Mouse (Mus musculus): ENCODE measurements at regions not wholly inside any gene's neighbourhood (a gene's known extent, or its start where the extent isn't known, plus 50 kb on each side); places are given as distances from the start of the nearest gene placed in this dataset.

DNA sequence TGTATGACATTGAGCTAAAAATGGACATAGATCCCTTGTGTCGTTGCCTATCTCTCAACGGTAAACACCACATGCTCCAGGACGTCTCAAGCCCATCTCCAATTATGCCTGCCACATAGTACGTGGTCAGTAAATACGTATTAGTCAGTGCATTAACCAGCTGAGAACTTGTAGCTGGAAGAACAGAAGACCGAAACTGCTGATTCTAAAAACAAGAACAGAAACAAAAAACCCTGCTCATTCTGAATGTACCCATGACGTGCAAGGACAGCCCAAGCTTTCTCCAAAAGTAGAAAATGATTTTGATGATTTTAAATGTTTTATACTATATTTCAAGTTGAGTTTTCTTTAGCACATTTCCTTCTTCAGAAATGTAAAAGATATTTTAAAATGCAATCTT, 500.7 kb upstream of the Gulo start:
- no peak for TF ChIP-seq GATA1 (IDR thresholded peaks at IDR 0.05; ENCODE audit: low read length)

DNA sequence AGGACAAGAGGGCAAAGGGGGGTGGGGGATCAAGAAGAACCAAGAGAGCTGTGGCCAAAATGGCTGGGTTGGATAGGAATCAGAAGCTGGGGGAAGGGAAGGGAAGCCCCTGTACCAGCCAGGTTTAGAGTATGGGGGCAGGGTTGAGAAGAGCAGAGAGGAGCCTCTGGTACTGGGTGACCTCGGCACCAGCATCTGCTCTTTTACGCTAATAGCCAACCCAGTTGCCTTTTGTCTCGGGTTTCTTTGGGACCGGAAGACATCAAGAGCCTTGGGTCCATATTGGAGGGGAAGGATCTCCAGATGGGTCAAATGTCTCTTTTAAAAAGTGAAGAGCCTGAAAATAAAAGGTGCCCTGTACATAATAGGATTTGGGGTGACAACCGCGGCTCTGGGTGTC, 493.0 kb upstream of the Gulo start:
- TF ChIP-seq GATA1 (IDR thresholded peaks at IDR 0.05; ENCODE audit: low read length) = no peak

DNA sequence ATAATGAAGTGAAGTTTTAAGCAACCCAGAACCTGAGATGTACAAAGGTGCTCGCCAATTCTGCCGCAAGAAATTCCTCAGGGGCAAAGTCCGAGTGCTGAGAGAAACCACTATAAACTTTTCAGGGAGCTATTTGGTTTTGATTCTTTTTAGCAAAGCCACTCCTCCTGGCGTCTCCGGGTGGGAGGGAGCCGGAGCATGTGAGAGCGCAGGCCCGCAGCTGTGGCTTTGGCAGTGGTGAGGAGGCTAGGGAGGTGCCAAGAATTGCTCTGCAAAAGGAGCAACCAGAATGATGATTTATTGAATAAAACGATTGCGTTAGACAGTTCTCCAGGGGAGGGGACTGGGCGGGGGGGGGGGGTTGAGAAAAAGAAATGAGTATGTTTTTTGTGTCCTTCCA, 490.9 kb upstream of the Gulo start:
- no peak for TF ChIP-seq GATA1 (IDR thresholded peaks at IDR 0.05; ENCODE audit: low read length)

DNA sequence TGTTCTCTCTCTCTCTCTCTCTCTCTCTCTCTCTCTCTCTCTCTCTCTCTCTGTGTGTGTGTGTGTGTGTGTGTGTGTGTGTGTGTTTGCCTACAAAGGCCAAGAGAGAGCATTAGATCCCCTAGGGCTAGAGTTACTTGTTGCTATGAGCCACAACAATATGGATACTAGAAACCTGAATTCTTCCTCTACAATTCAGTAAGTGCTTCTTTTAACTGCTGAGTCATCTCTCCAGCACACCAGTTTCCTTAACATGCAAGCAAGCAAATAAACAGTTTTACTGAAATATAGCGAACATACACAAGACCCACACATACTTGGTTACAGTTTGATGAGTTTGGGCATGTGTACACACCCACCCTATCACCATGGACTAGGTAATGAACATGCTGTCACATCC, 486.1 kb upstream of the Gulo start:
- no peak for TF ChIP-seq GATA1 (IDR thresholded peaks at IDR 0.05; ENCODE audit: low read length)

DNA sequence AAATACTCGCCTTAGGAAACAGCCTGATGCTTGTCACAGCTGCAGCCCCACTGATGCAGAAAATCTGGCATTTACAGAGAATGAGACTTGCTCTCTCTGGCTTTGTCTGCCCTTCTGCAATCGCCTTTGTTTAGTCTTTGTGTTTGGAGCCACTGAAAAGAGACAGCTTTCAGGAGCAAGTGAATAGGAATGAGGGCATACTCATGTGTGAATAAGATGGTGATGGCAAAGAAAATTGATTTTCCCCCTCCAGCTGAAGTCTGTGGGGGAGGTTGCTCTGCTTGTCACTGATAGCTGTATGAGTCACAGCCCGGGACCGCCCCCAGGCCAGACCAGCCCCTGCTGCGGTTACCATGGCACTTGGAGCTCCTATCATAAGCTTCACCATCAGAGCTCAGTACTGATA, 485.5 kb upstream of the Gulo start:
- TF ChIP-seq GATA1 (IDR thresholded peaks at IDR 0.05; ENCODE audit: low read length) = no peak

DNA sequence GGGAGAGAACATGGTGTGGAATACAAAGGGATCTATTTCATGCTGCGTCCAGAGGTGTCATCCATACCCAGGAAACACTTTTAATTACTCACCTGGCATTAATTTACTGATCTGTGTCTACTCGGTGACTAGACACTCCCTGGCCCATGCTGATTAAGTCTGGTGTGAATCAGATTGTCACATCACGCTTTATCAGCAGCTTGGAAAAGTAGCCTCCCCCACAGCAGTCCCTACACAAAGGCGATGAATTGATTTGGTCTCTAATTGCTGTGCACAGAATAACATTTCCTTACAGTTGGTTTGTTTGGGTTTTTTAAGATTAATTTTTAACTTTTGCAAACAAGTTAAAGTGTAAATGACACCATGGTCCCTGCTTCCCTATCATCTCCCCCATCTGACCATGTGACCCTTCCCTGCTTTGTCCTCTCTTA, 484.7 kb upstream of the Gulo start:
- no peak for TF ChIP-seq GATA1 (IDR thresholded peaks at IDR 0.05; ENCODE audit: low read length)

DNA sequence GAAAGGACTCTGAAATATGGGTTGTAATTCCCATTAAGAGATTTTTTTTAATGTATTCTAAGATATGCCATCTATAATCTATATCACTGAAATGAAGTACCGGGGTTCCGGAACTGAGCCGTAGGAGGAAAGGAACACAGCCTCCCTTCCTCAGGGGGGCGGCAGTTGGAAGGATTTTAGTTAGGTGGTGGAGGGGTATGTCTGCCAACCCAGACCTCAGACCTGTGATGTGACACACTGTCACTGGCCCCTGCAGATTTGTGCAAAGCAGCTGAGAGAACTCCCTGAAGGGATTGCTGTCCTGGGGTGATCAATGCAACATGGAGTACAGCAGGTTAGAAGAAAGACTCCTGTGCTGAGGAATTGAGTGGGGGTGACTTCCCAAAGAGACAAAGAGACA, 470.2 kb upstream of the Gulo start:
- TF ChIP-seq GATA1 (IDR thresholded peaks at IDR 0.05; ENCODE audit: low read length) = no peak

DNA sequence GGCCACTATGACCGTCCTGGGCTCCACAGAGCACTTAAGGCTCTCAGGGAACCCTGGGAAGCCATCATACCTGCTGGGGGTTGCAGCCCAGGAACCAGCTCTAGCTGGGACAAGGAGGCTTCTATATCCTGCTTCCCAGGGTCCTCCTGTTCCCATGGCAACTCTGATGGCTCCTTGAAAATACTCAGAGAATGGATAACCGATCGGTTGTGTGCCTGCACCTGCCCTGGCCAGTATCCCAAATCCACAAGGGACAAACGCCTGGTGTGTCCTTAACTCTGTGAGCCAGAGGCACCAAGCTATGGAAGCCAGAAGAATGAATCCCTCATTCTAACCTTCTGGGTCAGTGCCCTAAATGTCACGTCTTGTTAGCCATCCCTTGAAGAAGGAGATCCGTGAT, 469.6 kb upstream of the Gulo start:
- TF ChIP-seq GATA1 (IDR thresholded peaks at IDR 0.05; ENCODE audit: low read length) = no peak

DNA sequence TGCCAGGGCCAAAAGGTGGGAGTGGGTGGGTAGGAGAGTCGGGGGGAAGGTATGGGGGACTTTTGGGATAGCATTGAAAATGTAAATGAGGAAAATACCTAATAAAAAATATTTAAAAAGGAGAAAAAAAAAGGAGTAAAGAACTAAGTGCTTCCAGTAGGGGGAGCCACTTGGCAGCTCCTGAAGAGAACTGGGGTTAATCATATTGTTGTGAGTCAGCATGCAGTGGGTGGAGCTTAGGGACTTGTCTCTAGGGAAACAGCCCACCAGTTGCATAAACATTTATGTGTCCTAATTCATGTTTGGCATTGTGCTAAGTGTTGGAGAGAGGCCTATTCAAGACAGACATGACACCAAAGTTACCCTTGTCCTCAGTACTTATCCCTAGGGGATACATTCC, 466.0 kb upstream of the Gulo start:
- TF ChIP-seq GATA1 (IDR thresholded peaks at IDR 0.05; ENCODE audit: low read length) = no peak

DNA sequence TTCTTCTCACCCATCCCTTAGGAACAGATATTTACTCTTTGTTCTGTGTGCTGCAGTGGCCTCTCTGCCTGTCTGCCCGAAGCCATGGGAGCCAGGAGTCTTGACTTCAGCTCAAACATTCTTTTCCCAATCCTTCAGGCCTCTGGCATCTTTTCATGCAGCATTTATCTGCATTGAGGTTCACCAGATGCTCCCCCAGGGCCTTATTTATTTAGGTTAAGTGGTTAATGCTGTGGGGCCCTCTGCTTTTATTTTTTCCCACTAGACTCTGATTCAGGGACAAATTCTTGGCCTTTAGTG, 464.2 kb upstream of the Gulo start:
- no peak for TF ChIP-seq GATA1 (IDR thresholded peaks at IDR 0.05; ENCODE audit: low read length)

DNA sequence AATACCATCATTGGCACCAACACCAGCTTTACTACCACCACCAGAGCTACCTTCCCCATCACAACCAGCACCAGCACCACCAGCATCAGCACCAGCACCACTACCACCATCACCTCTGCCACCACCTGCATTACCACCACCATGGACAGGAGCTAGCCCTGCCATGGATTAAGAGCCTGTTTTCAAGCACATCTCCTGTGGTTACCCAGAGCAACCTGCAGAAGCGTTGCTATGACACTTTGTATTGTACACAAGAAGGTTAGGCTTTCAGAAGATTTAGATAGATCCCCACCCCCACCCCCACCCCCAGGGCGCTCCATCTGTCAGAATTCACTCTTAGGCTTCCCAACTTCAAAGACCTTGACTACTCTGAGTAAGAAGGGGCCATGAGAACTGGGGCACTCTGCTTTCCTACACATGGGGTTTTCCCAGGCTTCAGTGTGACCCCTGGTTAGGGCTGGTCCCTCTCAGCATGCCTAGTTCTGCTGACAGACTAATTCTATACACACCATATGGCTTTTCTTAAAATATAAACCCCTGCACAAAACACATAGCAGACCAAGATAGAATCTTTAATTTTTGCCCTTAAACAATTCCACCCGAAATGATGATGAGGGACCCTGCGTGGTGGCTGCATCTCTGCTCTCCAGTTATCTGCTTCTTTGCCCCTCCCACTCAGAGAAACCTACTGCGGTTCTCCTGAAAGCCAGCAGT, 463.7 kb upstream of the Gulo start:
- no peak for TF ChIP-seq GATA1 (IDR thresholded peaks at IDR 0.05; ENCODE audit: low read length)

DNA sequence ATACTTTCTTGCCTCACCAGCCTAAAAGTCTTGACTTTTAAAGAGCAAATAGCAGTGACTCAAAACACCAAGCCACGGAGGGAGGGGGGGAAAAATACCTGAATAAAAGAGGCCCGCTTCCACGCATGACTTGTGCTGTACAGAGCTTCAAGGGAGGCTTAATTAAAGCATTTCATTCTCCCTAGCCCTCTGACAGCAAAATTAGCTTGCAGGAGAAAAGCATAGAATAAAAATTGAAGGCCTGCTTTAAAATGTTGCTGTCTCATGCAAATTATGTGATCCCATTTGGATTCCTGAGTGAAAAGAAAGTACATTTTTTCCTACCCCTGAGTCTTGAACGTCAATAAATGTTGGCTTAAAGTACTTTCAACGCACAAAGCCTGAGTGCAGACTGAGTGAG, 453.1 kb upstream of the Gulo start:
- no peak for TF ChIP-seq GATA1 (IDR thresholded peaks at IDR 0.05; ENCODE audit: low read length)

DNA sequence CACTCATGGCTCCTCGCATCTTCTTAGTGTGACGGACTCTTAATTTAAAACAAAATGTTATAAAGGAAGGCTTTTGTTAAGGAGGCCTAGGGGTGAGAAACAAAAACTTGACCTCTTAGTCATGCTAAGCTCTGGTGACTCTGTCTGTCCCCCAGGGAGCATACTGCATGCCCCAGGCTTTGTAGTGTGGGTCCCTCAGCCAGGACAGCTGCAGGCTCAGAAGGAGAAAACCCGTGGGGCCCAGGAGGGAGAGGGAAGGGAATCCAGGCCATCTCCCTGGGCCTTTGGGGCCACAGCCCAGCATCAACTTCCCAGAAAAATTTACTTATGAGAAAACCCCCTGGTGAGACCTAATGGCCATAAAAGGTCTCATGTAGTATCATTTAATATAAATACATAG, 451.8 kb upstream of the Gulo start:
- no peak for TF ChIP-seq GATA1 (IDR thresholded peaks at IDR 0.05; ENCODE audit: low read length)

DNA sequence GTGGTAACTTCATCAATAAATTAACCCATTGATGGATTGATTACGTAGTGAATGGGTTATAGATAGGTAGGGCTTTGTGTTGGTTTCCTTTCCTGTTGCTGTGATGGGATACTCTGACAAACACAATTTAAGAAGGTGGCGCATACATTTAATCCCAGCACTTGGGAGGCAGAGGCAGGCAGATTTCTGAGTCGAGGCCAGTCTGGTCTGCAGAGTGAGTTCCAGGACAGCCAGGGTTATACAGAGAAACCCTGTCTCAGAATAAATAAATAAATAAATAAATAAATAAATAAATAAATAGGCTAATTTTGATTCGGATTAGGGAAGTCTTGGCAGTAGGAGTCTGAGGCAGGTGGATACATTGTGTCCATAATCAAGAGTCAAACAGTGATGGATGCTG, 449.7 kb upstream of the Gulo start:
- TF ChIP-seq GATA1 (IDR thresholded peaks at IDR 0.05; ENCODE audit: low read length) = no peak

DNA sequence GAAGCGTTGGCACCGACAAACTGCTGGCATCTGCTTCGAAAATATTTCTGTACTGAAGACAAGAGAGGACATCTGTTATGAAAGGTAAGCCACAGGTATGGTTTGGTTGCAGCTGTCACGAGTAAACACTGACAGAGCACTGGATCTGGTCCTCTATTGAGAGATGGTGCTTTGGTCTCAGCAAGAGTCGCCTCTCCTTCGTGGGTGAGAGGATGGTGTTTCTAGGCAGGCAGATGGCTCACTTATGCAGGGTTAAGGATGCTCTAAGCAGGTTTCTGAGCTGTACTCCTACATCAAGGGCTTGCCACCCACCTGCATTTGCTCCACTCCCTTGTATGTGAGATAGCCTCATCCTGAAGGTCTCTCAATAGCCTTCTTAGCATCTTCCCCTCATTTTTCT, 448.3 kb upstream of the Gulo start:
- TF ChIP-seq GATA1 (IDR thresholded peaks at IDR 0.05; ENCODE audit: low read length) = no peak

DNA sequence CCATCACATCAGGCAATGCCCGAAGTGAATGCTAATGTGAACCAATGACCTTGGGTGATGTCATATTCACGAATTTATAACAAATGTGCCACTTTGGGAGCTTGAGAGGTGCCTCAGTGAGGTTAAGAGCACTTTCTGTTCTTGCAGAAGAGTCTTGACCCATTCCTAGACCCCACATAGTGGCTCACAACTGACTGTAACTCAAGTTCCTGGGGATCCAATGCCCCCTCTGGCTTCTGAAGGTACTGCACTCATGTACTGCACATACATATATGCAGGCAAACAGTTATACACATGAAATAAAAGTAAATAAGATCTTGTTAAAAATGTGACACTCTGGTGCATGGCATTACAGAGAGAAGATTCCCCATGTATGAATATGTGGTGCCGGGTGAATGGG, 443.8 kb upstream of the Gulo start:
- no peak for TF ChIP-seq GATA1 (IDR thresholded peaks at IDR 0.05; ENCODE audit: low read length)

DNA sequence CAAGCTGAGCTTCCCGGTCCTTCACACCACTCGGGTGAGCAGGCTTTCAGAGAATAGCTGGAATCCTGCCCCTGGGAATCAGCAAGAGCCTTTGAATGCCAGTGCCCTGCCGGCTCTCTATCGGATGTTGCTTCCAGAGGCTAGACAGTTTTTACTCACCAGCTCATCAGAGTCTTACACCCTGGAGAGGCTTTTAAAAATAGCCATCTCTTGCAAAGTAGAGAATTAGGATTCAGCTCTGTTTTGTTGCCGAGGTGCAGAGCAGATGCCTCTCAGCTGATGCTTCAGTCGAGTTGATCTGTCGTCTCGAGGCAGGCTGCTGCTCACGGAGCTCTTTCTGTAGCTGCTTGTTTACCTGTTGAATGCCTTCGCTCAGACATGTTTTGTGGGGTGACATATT, 441.3 kb upstream of the Gulo start:
- TF ChIP-seq GATA1 (IDR thresholded peaks at IDR 0.05; ENCODE audit: low read length) = no peak

DNA sequence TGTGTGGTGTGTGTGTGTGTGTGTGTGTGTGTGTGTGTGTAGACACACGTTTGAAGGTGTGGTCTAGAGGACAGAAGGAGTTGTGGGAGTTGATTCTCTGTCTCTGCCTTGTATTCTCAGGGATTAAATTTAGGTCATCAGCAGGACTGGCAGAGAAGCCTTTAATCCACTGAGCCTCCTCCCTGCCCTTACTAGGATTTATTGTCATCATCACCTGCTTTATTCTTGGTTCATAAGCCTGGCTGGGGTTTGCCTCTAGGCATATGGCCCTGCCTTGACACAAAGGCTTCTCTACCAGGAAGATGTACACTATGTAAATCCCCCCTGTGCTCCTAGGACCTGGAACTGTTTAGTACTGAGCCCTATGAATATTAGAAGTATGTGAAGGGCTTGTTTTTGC, 433.6 kb upstream of the Gulo start:
- TF ChIP-seq GATA1 (IDR thresholded peaks at IDR 0.05; ENCODE audit: low read length) = no peak

Data from G1E-ER4 (cell line).